Mouse (Mus musculus): ENCODE data around the gene Tmem92. TPM values are rescaled to one million over a fixed set of nuclear protein-coding genes. Genes with fewer than 3 reads are reported as not detected.
"Not testable (repeated sequence)": the region's sequence is repeated elsewhere in the genome, so short reads cannot be mapped to it uniquely, and the experiment has no call there.

Gene Tmem92
- not detected for total RNA-seq (2018; cell fraction: chromatin; rRNA removed)
- total RNA-seq (2018; cell fraction: cytosol; rRNA removed), result not detected
- total RNA-seq (2018; cell fraction: nucleus; rRNA removed), result not detected
- polyA plus RNA-seq (2018), result not detected in 3 replicates

GRCm38 (mm10) chr11:94782603-94783002 lies at the start of gene Tmem92:
TSS of gene Tmem92 (minus strand) at chr11:94782703.
- Histone ChIP-seq H3K4me3 (ENCODE audit: inconsistent target) (no peak within 1 kb of the TSS), H3K79me2 (ENCODE audit: inconsistent target) (no peaks in the 10 kb centered on the region), H3K36me3 (ENCODE audit: inconsistent target) (no peaks in the 10 kb centered on the region), H3K27ac (no peak within 1 kb of the TSS)

GRCm38 (mm10) chr11:94828966-94829365 lies 46.5 kb upstream of the Tmem92 start:
- WGBS (ENCODE audit: missing documents), result 88% methylated on average over 3 of the region's 3 CpGs
- Histone ChIP-seq H3K27ac (no peak overlapping the region), H3K4me3 (ENCODE audit: inconsistent target) (no peak overlapping the region), H3K79me2 (ENCODE audit: inconsistent target) (no peaks in the 10 kb centered on the region), H3K36me3 (ENCODE audit: inconsistent target) (no peaks in the 10 kb centered on the region)

GRCm38 (mm10) chr11:94819427-94819826 lies 36.9 kb upstream of the Tmem92 start:
- H3K27ac ChIP-seq; H3K4me3 ChIP-seq (ENCODE audit: inconsistent target); H3K79me2 ChIP-seq (ENCODE audit: inconsistent target); H3K36me3 ChIP-seq (ENCODE audit: inconsistent target): not testable (repeated sequence)

GRCm38 (mm10) chr11:94818946-94819345 lies 36.4 kb upstream of the Tmem92 start:
- H3K79me2 ChIP-seq (ENCODE audit: inconsistent target); H3K4me3 ChIP-seq (ENCODE audit: inconsistent target); H3K27ac ChIP-seq; H3K36me3 ChIP-seq (ENCODE audit: inconsistent target): not testable (repeated sequence)

- WGBS (ENCODE audit: missing documents), result 0% methylated on average over 2 of the region's 3 CpGs
These were observed 29.0 kb upstream of the Tmem92 start for GRCm38 (mm10) chr11:94811537-94811936.

GRCm38 (mm10) chr11:94791700-94792099 lies 9.2 kb upstream of the Tmem92 start:
- Histone ChIP-seq H3K36me3 (ENCODE audit: inconsistent target) (no peaks in the 10 kb centered on the region), H3K79me2 (ENCODE audit: inconsistent target) (no peaks in the 10 kb centered on the region), H3K4me3 (ENCODE audit: inconsistent target) (no peak overlapping the region), H3K27ac (no peak overlapping the region)

More at GRCm38 (mm10) chr11:94811537-94811936, 29.0 kb upstream of the Tmem92 start:
- not testable (repeated sequence) for H3K27ac ChIP-seq; H3K79me2 ChIP-seq (ENCODE audit: inconsistent target); H3K4me3 ChIP-seq (ENCODE audit: inconsistent target); H3K36me3 ChIP-seq (ENCODE audit: inconsistent target)

- no peaks in the 10 kb centered on the region for H3K79me2 ChIP-seq (ENCODE audit: inconsistent target)
- H3K4me3 ChIP-seq (ENCODE audit: inconsistent target), result no peak overlapping the region
- no peak overlapping the region for H3K27ac ChIP-seq
- 25% methylated on average over 2 of the region's 2 CpGs for WGBS (ENCODE audit: missing documents)
- no peaks in the 10 kb centered on the region for H3K36me3 ChIP-seq (ENCODE audit: inconsistent target)
These were observed 2.7 kb upstream of the Tmem92 start for GRCm38 (mm10) chr11:94785247-94785646.

- Histone ChIP-seq H3K4me3 (ENCODE audit: inconsistent target) (no peak overlapping the region), H3K79me2 (ENCODE audit: inconsistent target) (no peaks in the 10 kb centered on the region), H3K36me3 (ENCODE audit: inconsistent target) (no peaks in the 10 kb centered on the region), H3K27ac (no peak overlapping the region)
- WGBS (ENCODE audit: missing documents), result 92% methylated on average over 5 of the region's 5 CpGs
These were observed 7.5 kb downstream of the Tmem92 start for GRCm38 (mm10) chr11:94774887-94775497.

- 91% methylated on average over 1 of the region's 1 CpGs for WGBS (ENCODE audit: missing documents)
- Histone ChIP-seq H3K79me2 (ENCODE audit: inconsistent target) (no peaks in the 10 kb centered on the region), H3K27ac (no peak overlapping the region), H3K4me3 (ENCODE audit: inconsistent target) (no peak overlapping the region), H3K36me3 (ENCODE audit: inconsistent target) (no peaks in the 10 kb centered on the region)
These were observed 8.7 kb downstream of the Tmem92 start for GRCm38 (mm10) chr11:94773851-94774250.

- H3K79me2 ChIP-seq (ENCODE audit: inconsistent target), result no peaks in the 10 kb centered on the region
- no peak overlapping the region for H3K4me3 ChIP-seq (ENCODE audit: inconsistent target)
- 84% methylated on average over 3 of the region's 3 CpGs for WGBS (ENCODE audit: missing documents)
- no peak overlapping the region for H3K27ac ChIP-seq
- no peaks in the 10 kb centered on the region for H3K36me3 ChIP-seq (ENCODE audit: inconsistent target)
These were observed 10.0 kb downstream of the Tmem92 start for GRCm38 (mm10) chr11:94772363-94773055.

- no peak overlapping the region for H3K27ac ChIP-seq
- no peaks in the 10 kb centered on the region for H3K36me3 ChIP-seq (ENCODE audit: inconsistent target)
- 100% methylated on average over 2 of the region's 2 CpGs for WGBS (ENCODE audit: missing documents)
- H3K79me2 ChIP-seq (ENCODE audit: inconsistent target), result no peaks in the 10 kb centered on the region
- H3K4me3 ChIP-seq (ENCODE audit: inconsistent target), result no peak overlapping the region
These were observed 15.3 kb downstream of the Tmem92 start for GRCm38 (mm10) chr11:94767241-94767640.

- Histone ChIP-seq H3K36me3 (ENCODE audit: inconsistent target) (no peaks in the 10 kb centered on the region), H3K4me3 (ENCODE audit: inconsistent target) (no peak overlapping the region), H3K79me2 (ENCODE audit: inconsistent target) (no peaks in the 10 kb centered on the region), H3K27ac (no peak overlapping the region)
- WGBS (ENCODE audit: missing documents), result 92% methylated on average over 6 of the region's 6 CpGs
These were observed 19.7 kb downstream of the Tmem92 start for GRCm38 (mm10) chr11:94762775-94763174.

- no peak overlapping the region for H3K27ac ChIP-seq
- no peaks in the 10 kb centered on the region for H3K36me3 ChIP-seq (ENCODE audit: inconsistent target)
- H3K79me2 ChIP-seq (ENCODE audit: inconsistent target), result no peaks in the 10 kb centered on the region
- no peak overlapping the region for H3K4me3 ChIP-seq (ENCODE audit: inconsistent target)
- 100% methylated on average over 1 of the region's 1 CpGs for WGBS (ENCODE audit: missing documents)
These were observed 20.2 kb downstream of the Tmem92 start for GRCm38 (mm10) chr11:94762281-94762680.

GRCm38 (mm10) chr11:94760799-94761198 lies 21.7 kb downstream of the Tmem92 start:
- H3K4me3 ChIP-seq (ENCODE audit: inconsistent target), result no peak overlapping the region
- H3K36me3 ChIP-seq (ENCODE audit: inconsistent target), result no peaks in the 10 kb centered on the region
- WGBS (ENCODE audit: missing documents), result 66% methylated on average over 7 of the region's 7 CpGs
- no peak overlapping the region for H3K27ac ChIP-seq
- H3K79me2 ChIP-seq (ENCODE audit: inconsistent target), result no peaks in the 10 kb centered on the region

GRCm38 (mm10) chr11:94760364-94760763 lies 22.1 kb downstream of the Tmem92 start:
- WGBS (ENCODE audit: missing documents), result 37% methylated on average over 3 of the region's 3 CpGs
- no peak overlapping the region for H3K4me3 ChIP-seq (ENCODE audit: inconsistent target)
- no peaks in the 10 kb centered on the region for H3K79me2 ChIP-seq (ENCODE audit: inconsistent target)
- no peak overlapping the region for H3K27ac ChIP-seq
- H3K36me3 ChIP-seq (ENCODE audit: inconsistent target), result no peaks in the 10 kb centered on the region

- no peak overlapping the region for H3K27ac ChIP-seq
- no peak overlapping the region for H3K4me3 ChIP-seq (ENCODE audit: inconsistent target)
- no peaks in the 10 kb centered on the region for H3K79me2 ChIP-seq (ENCODE audit: inconsistent target)
- 93% methylated on average over 6 of the region's 6 CpGs for WGBS (ENCODE audit: missing documents)
- H3K36me3 ChIP-seq (ENCODE audit: inconsistent target), result no peaks in the 10 kb centered on the region
These were observed 22.6 kb downstream of the Tmem92 start for GRCm38 (mm10) chr11:94759916-94760315.
